Mouse (Mus musculus) lung, postnatal 36 days (tissue): ENCODE measurements around the gene Plin4.
"Not testable (repeated sequence)": the region's sequence is repeated elsewhere in the genome, so short reads cannot be mapped to it uniquely, and the experiment has no call there.

Experiments used
- DNase-seq: peaks from one replicate; pipeline ENCODE4 v3.0.0; 2022; ENCODE audit warnings: mixed read lengths

Gene Plin4

DNA sequence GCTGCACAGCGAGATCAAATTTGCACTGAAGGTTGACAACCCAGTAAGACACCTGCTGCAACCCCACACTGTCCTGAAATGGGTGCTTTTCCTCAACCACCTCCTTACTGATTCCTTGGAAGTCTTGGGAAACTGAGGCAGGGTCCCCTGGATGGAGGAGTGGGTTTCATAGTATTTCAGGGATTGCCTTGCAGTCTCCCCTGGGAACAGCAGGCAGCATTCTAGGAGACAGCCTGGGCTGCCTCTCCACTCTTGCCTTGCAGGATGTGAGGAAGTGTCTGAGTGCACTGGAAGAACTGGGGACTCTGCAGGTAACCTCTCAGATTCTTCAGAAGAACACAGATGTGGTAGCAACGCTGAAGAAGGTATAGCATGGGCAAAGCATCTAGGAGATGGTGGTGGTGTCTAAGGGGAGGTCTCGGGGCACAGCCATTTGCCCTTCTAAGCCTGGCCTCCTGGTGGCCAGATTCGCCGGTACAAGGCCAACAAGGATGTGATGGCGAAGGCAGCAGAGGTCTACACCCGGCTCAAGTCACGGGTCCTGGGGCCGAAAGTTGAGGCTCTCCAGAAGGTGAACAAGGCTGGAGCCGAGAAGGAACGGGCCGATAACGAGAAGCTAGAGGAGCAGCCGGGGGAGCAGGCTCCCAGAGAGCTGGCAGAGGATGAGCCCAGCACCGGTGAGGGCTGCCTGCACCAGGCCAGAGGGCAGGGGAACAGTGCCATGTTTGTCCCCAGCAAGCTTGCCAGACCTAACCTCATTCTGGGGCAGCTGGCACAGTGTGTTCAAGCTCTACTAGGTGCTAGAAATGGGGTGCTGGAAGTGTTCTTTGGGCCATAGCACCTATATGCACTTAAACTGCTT is 10.7 kb downstream of the Plin4 start:
- DNase-seq: no peak

DNA sequence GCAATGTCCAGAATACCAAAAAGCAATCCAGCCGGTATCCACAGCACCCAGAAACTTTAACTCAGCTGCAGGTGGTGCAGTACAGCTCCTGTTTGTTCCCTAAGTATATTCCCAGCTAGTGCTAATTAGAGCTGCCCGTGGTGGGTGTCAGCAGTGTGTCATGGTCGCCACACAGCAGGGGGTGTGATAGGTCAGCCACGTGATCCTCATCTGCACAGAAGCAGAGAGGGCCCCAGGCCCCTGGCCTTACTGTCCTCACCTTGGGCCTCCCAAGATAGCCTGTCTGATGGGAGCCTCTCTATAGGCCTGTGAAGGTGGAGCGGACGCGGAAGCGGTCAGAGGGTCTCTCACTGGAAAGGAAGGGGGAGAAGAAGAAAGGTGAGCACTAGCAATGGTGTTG is 11.4 kb downstream of the Plin4 start:
- no peak for DNase-seq

DNA sequence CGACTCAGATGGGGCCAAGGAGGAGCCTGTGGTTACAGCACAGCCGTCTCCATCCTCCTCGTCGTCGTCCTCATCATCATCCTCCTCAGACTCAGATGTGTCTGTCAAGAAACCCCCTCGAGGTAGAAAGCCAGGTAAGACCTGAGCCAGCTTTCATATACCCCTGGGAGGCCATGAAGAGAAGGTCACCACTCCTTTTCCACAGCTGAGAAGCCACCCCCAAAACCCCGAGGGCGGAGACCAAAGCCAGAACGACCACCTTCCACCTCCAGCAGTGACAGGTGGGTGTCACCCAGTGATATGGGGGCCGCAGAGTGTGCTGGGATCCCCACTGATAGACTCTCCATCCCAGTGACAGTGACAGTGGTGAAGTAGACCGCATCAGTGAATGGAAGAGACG is 12.7 kb downstream of the Plin4 start:
- no peak for DNase-seq

DNA sequence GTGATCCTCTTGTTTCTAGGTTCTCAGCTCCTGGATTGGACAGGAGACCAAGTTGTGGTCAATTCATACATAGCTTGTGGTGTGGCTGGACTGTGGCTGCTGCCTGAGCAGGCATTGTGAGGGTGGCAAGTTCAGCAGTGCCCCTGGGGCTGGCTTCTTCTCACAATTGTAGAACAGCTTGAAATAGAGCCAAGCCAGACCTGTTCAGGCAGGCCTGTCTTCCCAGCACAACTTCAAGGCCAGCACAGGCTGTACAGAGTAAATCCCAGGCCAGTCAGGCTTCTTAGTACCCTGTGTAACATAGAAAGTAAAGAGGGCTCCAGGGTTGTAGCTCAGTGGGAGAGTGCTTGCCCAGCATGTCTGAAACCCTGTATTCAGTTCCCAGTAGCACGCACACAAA is 16.8 kb downstream of the Plin4 start:
- no peak for DNase-seq

DNA sequence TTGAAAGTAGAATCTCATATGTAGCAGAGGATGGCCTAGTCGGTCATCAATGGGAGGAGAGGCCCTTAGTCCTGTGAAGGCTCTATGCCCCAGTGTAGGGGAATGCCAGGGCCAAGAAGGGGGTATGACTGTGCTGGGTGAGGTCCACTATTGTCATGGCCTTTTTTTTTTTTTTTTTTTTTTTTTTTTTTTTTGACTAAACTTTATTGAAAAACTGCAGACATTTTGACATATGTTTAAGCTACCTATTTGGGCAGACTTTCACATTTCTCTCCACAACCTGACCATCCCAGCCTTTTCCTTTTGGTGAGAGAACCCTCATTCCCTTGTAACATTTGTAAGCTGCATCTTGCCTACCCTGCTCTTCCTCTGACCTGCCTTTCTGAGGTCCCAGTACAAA is 17.3 kb downstream of the Plin4 start:
- DNase-seq: no peak

DNA sequence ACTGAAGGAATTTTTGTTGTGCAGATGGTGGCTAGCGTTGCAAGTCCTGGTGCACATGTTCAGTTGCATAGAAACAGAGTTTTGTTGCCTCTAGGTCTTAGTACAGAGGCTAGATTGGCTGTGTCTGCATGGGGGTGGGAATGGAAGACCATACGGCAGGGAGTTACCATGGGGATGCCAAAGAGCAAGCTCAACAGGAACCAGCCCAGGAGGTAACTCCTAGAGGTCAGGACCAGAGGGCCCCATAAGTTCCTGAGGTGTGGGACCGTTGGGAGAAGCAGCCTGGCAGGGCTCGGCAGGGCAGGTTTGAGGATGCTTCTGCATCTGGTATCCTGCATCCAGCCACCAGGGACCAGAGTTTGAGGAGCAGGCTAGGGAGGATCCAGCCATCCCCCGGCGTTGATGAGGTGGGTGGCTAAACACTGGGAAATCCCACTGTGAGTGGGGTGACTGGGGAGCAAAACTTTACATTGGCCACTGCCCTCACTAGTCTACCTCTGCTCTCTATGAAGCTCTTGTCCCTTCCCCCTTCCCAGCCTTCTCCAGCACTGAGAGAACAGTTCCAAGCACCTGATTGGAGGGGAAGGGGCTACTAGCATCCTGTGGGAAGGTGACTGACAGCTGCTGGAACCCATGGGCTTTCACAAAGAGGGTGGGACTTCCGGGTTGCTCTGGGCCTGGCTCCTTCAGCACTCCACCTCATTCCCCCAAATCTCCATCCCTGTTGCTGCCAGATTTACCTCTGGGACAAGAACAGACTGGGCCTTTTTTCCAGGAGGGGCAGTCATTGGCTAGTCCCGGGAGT is 28.6 kb downstream of the Plin4 start:
- peak; percentile 24 for DNase-seq

DNA sequence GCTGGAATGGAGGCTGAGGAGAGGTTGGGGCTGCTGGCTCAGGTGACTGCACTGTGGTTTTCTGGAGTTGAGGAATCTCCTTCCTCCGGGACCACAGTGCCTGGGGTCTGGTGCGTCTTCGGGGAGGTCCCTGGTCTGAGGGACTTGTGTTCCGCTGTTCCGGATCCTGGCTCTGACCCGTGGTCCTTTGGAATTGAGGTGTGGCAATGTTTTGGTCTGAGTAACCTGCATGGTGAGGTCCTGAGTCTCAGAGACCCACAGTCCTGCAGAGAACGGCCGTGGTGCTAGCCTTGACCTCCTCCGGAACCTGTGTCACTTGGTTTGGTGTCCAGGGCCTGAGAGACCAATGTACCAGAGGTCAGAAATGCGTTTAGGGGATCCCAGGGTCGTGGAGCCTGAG is 29.7 kb downstream of the Plin4 start:
- no peak for DNase-seq

DNA sequence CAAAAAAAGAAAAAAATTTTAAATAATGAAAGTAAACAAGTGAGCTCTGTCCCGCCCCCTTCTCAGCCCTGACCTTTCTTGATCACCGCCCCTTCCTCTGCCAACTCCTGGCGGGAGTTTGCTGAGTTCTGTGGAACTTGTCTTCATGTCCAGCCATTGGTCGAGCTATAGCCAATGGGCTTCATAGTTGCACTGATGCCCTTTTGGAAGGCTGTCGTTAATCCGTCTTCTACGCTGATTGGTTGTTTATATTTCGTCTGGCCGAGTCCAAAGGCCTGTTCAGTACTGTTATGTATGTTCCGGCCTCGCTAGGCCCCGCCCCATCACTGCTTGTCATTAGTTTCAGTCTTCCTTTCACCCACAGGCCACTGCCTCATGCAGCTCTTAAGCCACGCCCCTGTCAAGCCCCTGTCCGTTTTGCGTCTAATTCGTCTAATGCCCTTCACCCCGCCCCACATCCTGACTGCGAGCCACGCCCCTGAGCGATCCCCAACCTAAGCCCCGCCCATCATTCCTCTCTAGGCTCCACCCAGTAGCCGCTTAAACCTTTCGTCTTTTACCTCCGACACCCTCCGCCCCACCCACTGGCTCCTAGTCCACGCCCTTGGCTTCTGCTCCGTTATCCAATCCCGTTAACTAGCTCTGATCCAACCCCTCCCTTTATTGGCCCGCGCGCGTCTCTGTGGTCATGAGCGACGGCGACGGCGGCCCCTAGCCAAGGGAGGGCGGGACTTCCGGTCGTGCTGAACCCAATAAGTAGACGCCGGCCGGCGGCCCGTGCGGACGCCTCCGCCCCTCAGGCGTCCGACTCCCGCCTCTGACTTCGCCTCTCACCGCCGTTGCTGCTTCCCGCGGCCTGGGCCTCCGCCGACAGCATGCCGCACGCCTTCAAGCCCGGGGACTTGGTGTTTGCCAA is 30.5 kb downstream of the Plin4 start, which contains the start of gene Hdgfl2:
Gene Hdgfl2, plus strand, starts transcription at position 755 of the 916 bp plus-strand sequence.
- DNase-seq: peak; percentile 100

DNA sequence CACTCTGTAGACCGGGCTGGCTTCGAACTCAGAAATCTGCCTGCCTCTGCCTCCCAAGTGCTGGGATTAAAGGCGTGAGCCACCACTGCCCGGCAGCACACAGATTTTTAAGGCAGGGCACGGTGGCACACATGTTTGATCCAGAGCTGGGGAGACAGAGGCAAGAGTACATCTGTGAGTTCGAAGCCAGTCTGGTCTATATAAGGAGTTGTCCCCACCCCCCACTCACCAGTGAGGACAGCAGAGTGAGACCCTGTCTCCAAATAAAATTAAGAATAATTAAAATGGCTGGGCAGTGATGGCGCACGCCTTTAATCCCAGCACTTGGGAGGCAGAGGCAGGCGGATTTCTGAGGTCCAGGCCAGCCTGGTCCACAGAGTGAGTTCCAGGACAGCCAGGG is 31.2 kb downstream of the Plin4 start:
- DNase-seq: not testable (repeated sequence)

DNA sequence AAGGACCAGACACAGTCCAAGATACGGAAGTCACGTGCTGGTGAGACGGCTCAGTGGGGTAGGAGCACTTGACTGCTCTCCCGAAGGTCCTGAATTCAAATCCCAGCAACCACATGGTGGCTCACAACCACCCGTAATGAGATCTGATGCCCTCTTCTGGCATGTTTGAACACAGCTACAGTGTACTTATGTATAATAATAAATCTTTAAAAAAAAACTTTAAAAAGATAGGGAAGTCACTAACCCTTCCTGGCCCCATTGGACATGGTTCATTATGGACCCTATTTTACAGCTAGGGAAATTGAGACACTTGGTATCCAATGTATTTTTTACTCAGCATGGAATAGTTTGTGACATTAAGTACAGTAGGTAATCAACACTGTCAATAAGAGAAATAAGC is 32.1 kb downstream of the Plin4 start:
- DNase-seq: no peak

DNA sequence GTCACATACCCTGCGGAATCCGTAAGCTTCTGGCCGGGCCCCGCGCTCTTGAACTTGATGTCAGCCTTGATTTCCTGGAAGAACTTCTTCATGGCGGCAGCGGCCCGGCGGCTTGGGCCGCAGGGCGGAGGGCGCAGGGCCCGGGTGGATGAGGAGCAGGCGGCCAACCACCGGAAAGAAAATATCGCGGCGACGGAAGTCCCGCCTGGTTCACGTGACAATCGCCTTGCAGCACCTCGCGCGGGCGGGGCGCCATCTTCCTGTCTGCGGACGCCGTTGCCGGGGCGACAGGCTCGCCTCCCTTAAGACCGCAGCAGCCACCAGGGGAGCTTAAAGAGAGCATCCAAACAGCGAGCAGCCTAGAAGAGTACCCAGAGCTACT is 34.8 kb downstream of the Plin4 start, which contains the start of gene Ubxn6:
Gene Ubxn6, minus strand, starts transcription at position 202 of the 382 bp plus-strand sequence.
- DNase-seq: peak; percentile 99

DNA sequence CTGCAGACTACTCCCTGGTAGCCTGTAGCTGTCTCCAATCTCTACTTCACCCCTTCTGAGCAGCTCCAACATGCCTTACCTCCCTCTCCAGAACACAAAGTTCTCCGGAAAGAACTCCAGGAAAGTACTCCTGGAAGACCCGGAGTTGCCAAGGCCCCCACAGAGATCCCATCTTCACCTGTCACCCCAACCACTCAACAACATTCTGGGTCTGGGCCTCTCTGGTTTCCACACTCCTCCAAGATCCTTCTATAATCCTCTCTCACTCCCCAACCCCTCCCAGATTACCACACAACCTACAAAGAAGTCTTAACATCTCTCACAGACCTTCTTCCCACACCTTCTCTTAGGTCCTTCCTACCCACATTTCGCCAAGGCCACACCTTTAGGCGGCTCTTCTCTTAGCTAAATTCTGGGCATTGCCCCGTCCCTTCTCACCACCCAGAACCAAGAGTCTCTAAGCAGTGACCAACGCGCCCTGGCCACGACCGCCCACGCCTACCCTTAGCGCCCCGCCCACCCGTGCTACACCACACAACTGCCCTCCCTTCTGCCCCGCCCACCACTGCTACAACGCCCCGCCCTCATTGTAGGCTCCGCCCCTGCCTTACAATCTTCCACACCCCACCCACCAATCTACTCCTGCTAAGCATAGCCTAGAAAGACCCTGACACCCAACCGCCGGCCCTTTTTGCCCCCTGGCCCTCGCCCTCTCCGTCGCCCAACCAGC is 35.3 kb downstream of the Plin4 start:
- DNase-seq: peak; percentile 95

DNA sequence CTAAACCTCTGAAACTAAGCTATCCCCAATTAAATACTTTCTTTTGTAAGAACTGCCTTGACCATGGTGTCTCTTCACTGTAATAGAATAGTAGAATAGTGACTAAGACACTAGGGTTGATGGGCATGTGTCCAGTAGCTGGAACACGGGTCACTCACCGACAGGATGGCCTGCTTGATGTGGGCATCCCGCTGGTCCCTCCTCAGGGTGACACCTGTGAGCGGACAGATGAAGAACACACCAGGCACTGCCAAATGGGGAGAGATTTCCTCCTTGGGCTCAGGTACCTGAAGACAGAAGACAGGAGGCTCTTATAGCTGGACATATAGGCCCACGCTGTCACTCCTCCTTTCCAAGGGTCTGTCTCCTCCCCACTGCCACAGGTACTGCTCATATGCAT is 37.4 kb downstream of the Plin4 start:
- no peak for DNase-seq

DNA sequence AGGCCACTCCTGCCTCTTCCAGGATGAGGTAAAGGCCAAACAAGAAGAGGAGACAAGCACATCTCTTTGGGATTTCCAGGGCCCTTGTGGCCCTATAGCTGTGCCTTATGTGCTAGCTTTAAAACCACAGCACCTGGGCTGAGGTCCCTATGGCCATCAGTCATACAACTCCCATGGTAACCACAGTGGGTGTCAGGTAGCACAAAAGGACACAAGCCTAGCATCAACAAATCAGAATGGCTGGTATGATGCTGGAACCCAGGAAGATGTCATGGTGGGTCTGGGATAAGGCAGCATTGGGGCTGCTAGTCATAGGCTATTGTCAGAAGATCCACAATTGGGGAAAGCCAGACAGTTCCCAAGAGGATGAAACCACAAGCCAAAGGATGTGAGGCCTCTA is 38.5 kb downstream of the Plin4 start:
- no peak for DNase-seq

DNA sequence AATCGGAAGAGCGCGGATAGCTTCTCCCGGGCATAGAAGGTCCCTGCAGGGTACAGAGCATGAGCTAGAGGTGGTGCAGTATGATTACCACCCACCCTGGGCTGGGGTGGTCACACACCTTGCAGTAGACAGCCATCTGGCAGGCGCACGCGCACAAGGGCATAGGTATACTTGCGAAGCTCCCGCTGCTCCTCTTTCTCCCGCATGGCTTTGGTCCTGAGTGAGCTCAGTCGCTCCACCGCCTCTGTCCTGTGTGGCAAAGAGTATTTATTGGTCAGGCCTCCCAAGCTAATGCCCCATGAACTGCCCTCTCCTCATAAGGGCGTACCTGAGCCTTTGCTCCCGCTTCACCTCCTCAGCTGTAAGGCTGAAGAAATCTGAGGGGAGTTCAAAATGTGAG is 40.5 kb downstream of the Plin4 start:
- no peak for DNase-seq

DNA sequence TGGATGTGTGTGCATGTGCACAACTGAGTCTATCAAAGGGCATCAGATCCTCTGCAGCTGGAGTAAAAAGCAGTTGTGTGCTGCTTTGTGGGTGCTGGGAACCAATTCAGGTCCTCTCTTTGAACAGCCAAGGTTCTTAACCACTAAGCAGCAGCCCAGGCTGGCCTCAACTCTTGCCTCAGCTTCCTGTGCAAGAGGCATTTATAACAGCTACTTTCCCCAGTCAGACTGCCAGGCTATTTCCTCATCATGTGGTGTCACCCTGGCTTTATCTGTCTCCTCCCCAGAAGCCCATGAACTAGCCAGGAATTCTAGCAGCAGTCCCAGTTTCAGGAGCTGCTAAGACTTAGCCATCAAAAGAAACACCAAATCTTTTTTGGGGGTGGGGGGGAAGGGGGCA is 43.2 kb downstream of the Plin4 start:
- no peak for DNase-seq

DNA sequence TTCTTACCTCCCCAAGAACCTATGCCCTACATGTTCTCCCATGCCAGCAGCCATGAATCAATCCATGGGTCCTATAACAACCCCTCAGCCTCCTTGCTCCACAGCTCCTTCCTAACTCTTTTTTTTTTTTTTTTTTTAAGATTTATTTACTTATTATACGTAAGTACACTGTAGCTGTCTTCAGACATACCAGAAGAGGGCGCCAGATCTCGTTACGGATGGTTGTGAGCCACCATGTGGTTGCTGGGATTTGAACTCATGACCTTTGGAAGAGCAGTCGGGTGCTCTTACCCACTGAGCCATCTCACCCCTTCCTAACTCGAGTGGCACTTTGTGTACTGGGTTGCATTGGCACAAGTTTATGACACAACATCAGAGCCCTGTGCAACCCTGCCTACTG is 43.9 kb downstream of the Plin4 start:
- not testable (repeated sequence) for DNase-seq

DNA sequence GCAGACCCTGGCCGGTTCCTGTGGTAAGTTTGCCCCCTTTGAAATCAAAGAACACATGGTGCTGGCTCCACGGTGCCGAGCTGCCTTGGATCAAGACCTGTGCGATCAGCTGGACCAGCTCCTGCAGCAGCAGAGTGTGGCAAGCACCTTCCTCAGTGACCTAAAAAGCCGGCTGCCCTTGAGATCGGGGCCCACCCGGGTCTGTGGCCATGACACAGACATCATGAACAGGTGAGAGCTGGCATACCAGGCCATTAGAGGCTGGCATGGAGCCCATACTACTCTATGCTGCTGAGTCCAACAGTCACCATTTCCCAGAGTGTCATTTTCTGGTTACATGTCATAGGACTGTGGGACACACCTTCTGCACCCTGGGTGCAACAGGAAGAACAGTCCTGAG is 47.5 kb downstream of the Plin4 start:
- no peak for DNase-seq

DNA sequence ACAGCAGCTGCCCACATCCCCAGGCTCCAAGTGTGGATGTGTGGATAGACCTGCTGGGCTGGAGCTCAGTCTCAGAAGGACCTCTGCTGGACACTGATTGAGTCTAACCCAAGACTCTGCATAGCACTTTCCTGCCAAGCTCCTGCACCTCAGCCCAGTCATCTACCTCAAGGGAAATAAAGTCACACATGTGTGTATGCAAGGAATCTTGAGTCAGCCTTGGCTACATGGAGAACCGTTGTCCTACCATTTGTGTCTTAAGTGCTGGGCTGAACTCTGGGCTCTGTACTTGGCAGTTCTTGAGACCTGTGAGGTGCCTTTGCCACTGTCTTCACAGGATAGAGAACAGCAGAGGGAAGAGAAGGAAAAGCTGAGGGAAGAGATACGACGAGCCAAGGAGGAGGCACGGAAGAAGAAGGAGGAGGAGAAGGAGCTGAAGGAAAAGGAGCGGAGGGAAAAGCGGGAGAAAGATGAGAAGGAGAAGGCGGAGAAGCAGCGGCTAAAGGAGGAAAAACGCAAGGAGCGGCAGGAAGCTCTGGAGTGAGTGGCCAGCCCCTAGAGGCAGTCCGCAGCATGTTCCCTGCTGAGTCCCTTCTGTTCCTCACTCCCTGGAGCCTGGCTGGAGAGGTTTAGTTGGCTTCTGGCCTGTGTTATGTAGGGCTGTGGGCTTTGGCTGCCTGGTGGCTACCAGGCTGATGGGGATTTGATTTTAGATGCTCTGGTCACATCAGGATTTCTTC is 52.1 kb downstream of the Plin4 start:
- no peak for DNase-seq

DNA sequence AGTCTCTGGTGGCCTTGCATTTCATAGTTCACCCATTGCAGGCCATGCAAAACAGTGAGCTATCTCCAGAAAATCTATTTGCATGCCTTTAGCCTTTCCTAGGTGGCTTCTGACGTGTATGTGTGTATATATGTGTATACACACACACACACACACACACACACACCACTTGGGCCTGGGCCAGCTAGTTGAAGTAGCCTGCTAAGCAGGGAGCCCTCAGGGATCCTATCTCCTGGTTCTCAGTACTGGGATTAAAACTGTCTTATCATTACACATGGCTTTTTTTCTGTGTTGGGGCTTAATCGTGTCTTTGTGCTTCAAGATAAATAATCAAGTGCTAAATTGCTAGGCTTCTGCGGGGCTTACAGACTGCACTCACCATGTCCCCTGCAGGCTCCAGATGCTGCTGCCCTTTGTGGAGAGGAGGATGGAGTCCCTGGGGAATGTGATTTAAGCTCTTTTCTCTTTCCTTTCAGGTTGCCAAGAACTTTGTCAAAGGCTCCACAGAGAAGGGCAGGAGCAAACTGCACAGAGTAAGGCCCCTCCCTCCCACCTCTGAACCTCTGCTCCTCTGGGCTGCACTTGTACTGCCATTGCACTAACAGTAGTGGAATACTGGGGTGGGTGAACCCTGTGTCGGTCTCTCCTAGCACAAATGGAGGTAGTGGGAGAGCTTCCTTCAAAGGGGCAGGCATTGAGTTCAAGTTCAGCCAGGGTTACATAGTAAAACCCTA is 53.5 kb downstream of the Plin4 start:
- no peak for DNase-seq

DNA sequence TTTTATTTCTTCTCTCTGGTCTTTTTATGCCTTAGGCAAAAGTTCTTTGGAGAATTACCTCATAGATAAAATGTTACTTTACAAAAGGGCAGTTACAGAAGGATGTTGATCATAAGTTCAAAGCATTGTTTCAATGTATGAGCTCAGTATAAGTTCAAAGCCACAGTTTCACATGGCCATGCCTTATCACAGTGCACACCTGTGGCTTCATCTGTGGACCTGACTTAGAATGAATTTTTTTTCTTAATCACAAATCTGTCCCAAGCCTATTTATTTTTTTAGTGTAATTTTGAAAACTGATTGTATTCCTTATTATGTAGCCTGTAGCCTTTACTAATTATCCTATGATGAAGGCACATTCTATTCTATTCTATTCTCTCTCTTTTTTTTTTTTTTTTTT is 54.7 kb downstream of the Plin4 start:
- DNase-seq: no peak
